In genomic region chr10:4405511-4405910, GRCm38 (mm10) we compare ENCODE assay signal across 10 mouse cellular contexts. TPM values are rescaled to one million over a fixed set of nuclear protein-coding genes. Genes with fewer than 3 reads are reported as not detected.
DNase-seq lines count a peak whose midpoint lies in the region; ATAC-seq lines count a peak whose summit lies in the region.
"Had no signal": no experiment of that assay in that cellular context is flagged by ENCODE, and none has a peak within 500 bp of the region (broad histone marks: within the 10 kb centered on the region; RNA-seq: fewer than 3 reads in every experiment).

No protein-coding gene starts in this region.

- WGBS in kidney, embryonic 16.5 days, result 77% methylated on average over 5 of the region's 5 CpGs
- WGBS in heart, embryonic 15.5 days, result 25% methylated on average over 5 of the region's 5 CpGs

- no peak overlapping the region for H3K9ac ChIP-seq in kidney, embryonic 16.5 days (replicated peaks; ENCODE audit: low read length)
- H3K9ac ChIP-seq in heart, embryonic 15.5 days, result no peak overlapping the region
- H3K9ac ChIP-seq: kidney, embryonic 15.5 days had no signal

- H3K4me3 ChIP-seq in kidney, embryonic 16.5 days (ENCODE audit: low read length), result no peak overlapping the region
- no peak overlapping the region for H3K4me3 ChIP-seq in heart, embryonic 15.5 days
- H3K4me3 ChIP-seq: heart, adult 2 months; kidney, embryonic 15.5 days; left cerebral cortex, adult 2 months had no signal

- DNase-seq in kidney, postnatal 14 days, result no peak
- peak; percentile 72 for DNase-seq in c-Kit-positive CD71-positive TER-119-positive erythroid progenitor cells, embryonic 14.5 days (ENCODE audit: low spot score)
- DNase-seq in right cerebral cortex, postnatal 10 days (ENCODE audit: low spot score in 2 of 2), result no peak
- no peak for DNase-seq in cerebellum, postnatal 4 days (ENCODE audit: low spot score in 2 of 2)

- no peak overlapping the region for H3K4me2 ChIP-seq in kidney, embryonic 16.5 days (replicated peaks; ENCODE audit: low read depth, low read length)
- H3K4me2 ChIP-seq in heart, embryonic 15.5 days, result no peak overlapping the region
- H3K4me2 ChIP-seq: kidney, embryonic 15.5 days had no signal

- ATAC-seq in kidney, embryonic 16.5 days (ENCODE audit: low FRiP score, low TSS enrichment), result peak; percentile 39; the same call in 1 of the 2 replicates
- peak; percentile 67 for ATAC-seq in heart, embryonic 15.5 days (replicated peaks; ENCODE audit: insufficient number of reproducible peaks, insufficient read depth, low FRiP score, low read depth)
- peak; percentile 83 for ATAC-seq in megakaryocyte progenitor cell, adult 5-6 weeks (replicated peaks; ENCODE audit: poor library complexity)

- no peak overlapping the region for H3K27ac ChIP-seq in kidney, embryonic 16.5 days (ENCODE audit: low read length)
- H3K27ac ChIP-seq in heart, embryonic 15.5 days, result peak overlapping the region; percentile 66
- H3K27ac ChIP-seq: heart, adult 2 months; kidney, embryonic 15.5 days had no signal

- no peaks in the 10 kb centered on the region for H3K4me1 ChIP-seq in kidney, embryonic 16.5 days (ENCODE audit: insufficient read depth, low read length)
- peaks cover 15% of the 10 kb centered on the region for H3K4me1 ChIP-seq in heart, embryonic 15.5 days (replicated peaks)
- H3K4me1 ChIP-seq: kidney, embryonic 15.5 days had no signal

- no peaks in the 10 kb centered on the region for H3K27me3 ChIP-seq in kidney, embryonic 16.5 days (ENCODE audit: insufficient read depth, low read length)
- H3K27me3 ChIP-seq in heart, embryonic 15.5 days, result no peaks in the 10 kb centered on the region
- H3K27me3 ChIP-seq: kidney, embryonic 15.5 days had no signal

- peaks cover 40% of the 10 kb centered on the region for H3K36me3 ChIP-seq in kidney, embryonic 16.5 days (ENCODE audit: insufficient read depth, low read length)
- H3K36me3 ChIP-seq in heart, embryonic 15.5 days, result peaks cover 44% of the 10 kb centered on the region

- no peaks in the 10 kb centered on the region for H3K9me3 ChIP-seq in kidney, embryonic 16.5 days (ENCODE audit: low read length)
- H3K9me3 ChIP-seq in heart, embryonic 15.5 days (replicated peaks), result no peaks in the 10 kb centered on the region
- H3K9me3 ChIP-seq: kidney, embryonic 15.5 days had no signal

RNA-seq across cellular contexts. Expression of gene Zbtb2, which starts 17.6 kb away (rescaled TPM):
- 17.9 and 19.0 TPM in 2 replicates for polyA plus RNA-seq in kidney, embryonic 16.5 days (2015; fragmentation: Nextera tagmentation; extraction: Ambion mirVana)
- 7.8 and 9.8 TPM in 2 replicates for polyA plus RNA-seq in heart, embryonic 15.5 days (2015; fragmentation: Nextera tagmentation; extraction: Ambion mirVana)
- 15.5 and 17.5 TPM in 2 replicates for total RNA-seq in megakaryocyte progenitor cell, adult 5-6 weeks (2015)
- total RNA-seq in megakaryocyte progenitor cell, adult 5-6 weeks (2017), result 10.7 and 11.9 TPM in 2 replicates

RNA-seq across cellular contexts. Expression of gene Rmnd1, which starts 26.7 kb away (rescaled TPM):
- 65.2 and 71.0 TPM in 2 replicates for polyA plus RNA-seq in kidney, embryonic 16.5 days (2015; fragmentation: Nextera tagmentation; extraction: Ambion mirVana)
- 93.3 and 93.4 TPM in 2 replicates for polyA plus RNA-seq in heart, embryonic 15.5 days (2015; fragmentation: Nextera tagmentation; extraction: Ambion mirVana)
- total RNA-seq in megakaryocyte progenitor cell, adult 5-6 weeks (2015), result 74.5 and 95.0 TPM in 2 replicates
- total RNA-seq in megakaryocyte progenitor cell, adult 5-6 weeks (2017), result 41.0 and 79.0 TPM in 2 replicates

RNA-seq across cellular contexts. Expression of gene Armt1, which starts 26.8 kb away (rescaled TPM):
- polyA plus RNA-seq in kidney, embryonic 16.5 days (2015; fragmentation: Nextera tagmentation; extraction: Ambion mirVana), result 23.8 and 29.0 TPM in 2 replicates
- 14.0 and 14.6 TPM in 2 replicates for polyA plus RNA-seq in heart, embryonic 15.5 days (2015; fragmentation: Nextera tagmentation; extraction: Ambion mirVana)
- total RNA-seq in megakaryocyte progenitor cell, adult 5-6 weeks (2015), result 33.8 and 35.8 TPM in 2 replicates
- 36.9 and 52.4 TPM in 2 replicates for total RNA-seq in megakaryocyte progenitor cell, adult 5-6 weeks (2017)
